Mouse (Mus musculus) liver, embryonic 14.5 days (tissue): ENCODE measurements around the gene H6pd. TPM values are rescaled to one million over a fixed set of nuclear protein-coding genes. Genes with fewer than 3 reads are reported as not detected.
A peak's percentile ranks its signal among the peaks of the same experiment; 100 is the strongest.

Experiments
- ATAC-seq: fragments of 200-750 bp; cut with Nextera tagmentation; 2 replicates; pipeline ENCODE4 v1.8.0; 2017; ENCODE audit warnings: moderate number of reproducible peaks, mild to moderate bottlenecking, moderate library complexity; ENCODE audit not compliant: insufficient read depth
- DNase-seq, 3 experiments: peaks; one replicate each; pipeline ENCODE4 v3.0.0-alpha.2; 2012 to 2013; ENCODE audit warnings: low read depth in 3 of 3, low spot score in 3 of 3
- H3K27ac ChIP-seq: fragments of 300-500 bp; sonication (generic); 2 replicates; pipeline ENCODE4 v1.5.1; 2014; ENCODE audit warnings: moderate library complexity, mild to moderate bottlenecking, control low read depth, inconsistent platforms
- H3K27me3 ChIP-seq: fragments of 300-500 bp; sonication (generic); 2 replicates; pipeline ENCODE4 v1.6.1; 2014; ENCODE audit warnings: mild to moderate bottlenecking, low read length, moderate library complexity; ENCODE audit not compliant: control insufficient read depth, insufficient read depth
- H3K36me3 ChIP-seq: fragments of 300-500 bp; sonication (generic); replicated peaks from 2 replicates; pipeline ENCODE4 v1.6.1; 2014; ENCODE audit warnings: low read depth; ENCODE audit not compliant: control insufficient read depth, insufficient read depth
- H3K4me1 ChIP-seq, 2 experiments: fragments of 200-500 bp in 1 of 2; fragments of 300-500 bp in 1 of 2; sonication (generic) in 1 of 2; replicated peaks; 2 replicates each; pipeline ENCODE4 v1.6.1; 2012 to 2014; ENCODE audit warnings: antibody characterized with exemption in 1 of 2, inconsistent platforms in 1 of 2, low read length in 1 of 2; ENCODE audit not compliant: control insufficient read depth in 2 of 2, insufficient read depth in 2 of 2
- H3K4me2 ChIP-seq: fragments of 300-500 bp; sonication (generic); 2 replicates; pipeline ENCODE4 v1.6.1; 2014; ENCODE audit warnings: low read depth, mild to moderate bottlenecking, control low read depth, moderate library complexity
- H3K4me3 ChIP-seq, 2 experiments: fragments of 200-500 bp in 1 of 2; fragments of 300-500 bp in 1 of 2; sonication (generic) in 1 of 2; 2 replicates each; pipeline ENCODE4 v1.5.1; 2012 to 2014; ENCODE audit warnings: low read depth in 2 of 2, low read length in 2 of 2, mild to moderate bottlenecking in 2 of 2, control low read depth in 1 of 2, inconsistent platforms in 1 of 2, moderate library complexity in 1 of 2; ENCODE audit not compliant: insufficient read depth in 1 of 2
- H3K9ac ChIP-seq: fragments of 300-500 bp; sonication (generic); replicated peaks from 2 replicates; pipeline ENCODE4 v1.6.1; 2014; ENCODE audit warnings: mild to moderate bottlenecking, control low read depth, moderate library complexity
- H3K9me3 ChIP-seq: fragments of 300-500 bp; sonication (generic); 2 replicates; pipeline ENCODE4 v1.6.1; 2016; ENCODE audit warnings: low read length, mixed read lengths; ENCODE audit not compliant: control insufficient read depth
- CTCF ChIP-seq: IDR thresholded peaks from 2 replicates; pipeline ENCODE4 v1.5.1; 2016; ENCODE audit warnings: antibody characterized with exemption, low read depth, control low read depth
- EP300 ChIP-seq: IDR thresholded peaks from 2 replicates; pipeline ENCODE4 v1.6.1; 2016; ENCODE audit warnings: antibody characterized with exemption, low read depth
- WGBS: fragments of 180-500 bp; shearing (Covaris S2); extraction: QIAGEN DNeasy Blood & Tissue Kit; methylation state at CpG from one replicate; pipeline ENCODE4 v1.1.7; 2014; ENCODE audit not compliant: insufficient replicate concordance; 5-methylcytosine and 5-hydroxymethylcytosine counted together
- polyA plus RNA-seq, 2 experiments: library from polyadenylated mRNA; depleted of rRNA in 1 of 2; stranded (reverse) in 1 of 2; unstranded in 1 of 2; fragments of >200 nt; fragmentation: Nextera tagmentation in 1 of 2; extraction: Ambion mirVana in 1 of 2; gene quantifications; 2 replicates each; pipeline versions ENCODE4 v1.2.1 to v1.2.3; 2012 to 2014

Gene H6pd
- polyA plus RNA-seq, 2 experiments = 7.9 to 8.3 TPM

GRCm38 (mm10) chr4:149983921-149984645 is 24.7 kb downstream of the H6pd start:
- no peaks in the 10 kb centered on the region; the same call in 1 of the 2 replicates for H3K36me3 ChIP-seq
- 81% methylated on average over 23 of the region's 23 CpGs for WGBS
- H3K27ac ChIP-seq = no peak overlapping the region

DNA sequence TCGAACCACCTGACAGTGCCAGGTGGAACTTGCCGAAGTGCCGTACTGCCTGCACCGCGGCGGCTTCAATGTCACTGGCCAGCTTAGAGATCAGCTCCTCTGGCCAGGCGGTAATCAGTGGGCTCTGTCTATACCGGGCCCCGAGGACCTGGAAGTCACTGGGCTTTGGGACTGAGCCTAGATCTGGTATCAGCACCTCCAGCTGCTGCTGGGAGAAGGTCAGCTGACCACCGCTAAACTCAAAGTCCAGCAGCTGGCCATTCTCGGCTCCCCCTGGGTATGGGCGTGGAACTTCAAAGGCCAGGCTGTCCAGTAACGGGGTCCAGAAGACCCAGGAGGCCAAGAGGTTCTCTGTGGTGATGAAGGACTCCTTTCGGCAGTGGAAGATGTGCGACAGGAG is 26.7 kb downstream of the H6pd start:
- DNase-seq = no peak
- no peak overlapping the region for H3K4me3 ChIP-seq
- no peak overlapping the region for H3K27ac ChIP-seq
- no peaks in the 10 kb centered on the region for H3K27me3 ChIP-seq
- no peaks in the 10 kb centered on the region; the same call in 1 of the 2 replicates for H3K36me3 ChIP-seq
- 72% methylated on average over 15 of the region's 15 CpGs for WGBS
- no peaks in the 10 kb centered on the region for H3K9me3 ChIP-seq
- ATAC-seq = no peak
- no peak overlapping the region for H3K9ac ChIP-seq
- TF ChIP-seq CTCF = no peak
- TF ChIP-seq EP300 = no peak
- H3K4me2 ChIP-seq = no peak overlapping the region
- H3K4me1 ChIP-seq = peaks cover 0 to 4% of the 10 kb centered on the region in 2 experiments; a peak in 2 of 4 replicates

More at GRCm38 (mm10) chr4:149983921-149984645, 24.7 kb downstream of the H6pd start:
- Histone ChIP-seq H3K4me3 (no peak overlapping the region), H3K27me3 (no peaks in the 10 kb centered on the region), H3K9ac (no peak overlapping the region), H3K4me2 (no peak overlapping the region), H3K4me1 (peaks cover 0 to 7% of the 10 kb centered on the region in 2 experiments; a peak in 3 of 4 replicates), H3K9me3 (no peaks in the 10 kb centered on the region)
- TF ChIP-seq CTCF (no peak), EP300 (no peak)
- no peak for ATAC-seq
- DNase-seq = no peak

GRCm38 (mm10) chr4:149979819-149980308 is 29.0 kb downstream of the H6pd start:
- no peaks in the 10 kb centered on the region for H3K9me3 ChIP-seq
- peaks cover 0 to 4% of the 10 kb centered on the region in 2 experiments; a peak in 2 of 4 replicates for H3K4me1 ChIP-seq
- TF ChIP-seq EP300 (no peak), CTCF (peak; percentile 96)
- no peak overlapping the region for H3K4me3 ChIP-seq
- DNase-seq = peak; percentile 34 to 52 (median 45)
- H3K36me3 ChIP-seq = no peaks in the 10 kb centered on the region; the same call in 1 of the 2 replicates
- H3K4me2 ChIP-seq = peak overlapping the region; percentile 49
- ATAC-seq = 0 out of 2 replicates have a peak, but pooled peaks have one; percentile 12
- no peaks in the 10 kb centered on the region for H3K27me3 ChIP-seq
- H3K27ac ChIP-seq = no peak overlapping the region
- WGBS = 9% methylated on average over 12 of the region's 12 CpGs
- H3K9ac ChIP-seq = no peak overlapping the region

DNA sequence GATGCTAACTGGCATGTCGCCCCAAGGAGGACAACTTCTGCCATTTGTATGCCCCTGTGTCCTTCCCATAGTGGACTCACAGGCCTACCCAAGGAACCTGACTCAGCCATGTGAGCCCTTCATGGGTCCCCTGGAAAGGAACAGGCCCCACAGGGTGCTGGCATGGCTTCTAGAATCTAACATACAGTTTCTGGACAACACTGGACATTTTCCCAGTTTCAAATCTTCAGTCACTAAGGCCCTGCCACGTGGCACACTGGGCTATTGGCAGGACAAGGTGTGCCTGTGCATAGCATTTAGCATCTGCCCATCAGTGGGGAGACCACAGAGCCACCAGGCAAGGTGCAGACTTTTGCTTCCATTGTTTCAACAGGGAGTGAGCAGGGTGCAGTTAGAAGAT is 30.0 kb downstream of the H6pd start:
- Histone ChIP-seq H3K27me3 (no peaks in the 10 kb centered on the region), H3K4me1 (peaks cover 0 to 4% of the 10 kb centered on the region in 2 experiments; a peak in 2 of 4 replicates), H3K36me3 (no peaks in the 10 kb centered on the region; the same call in 1 of the 2 replicates), H3K9me3 (no peaks in the 10 kb centered on the region), H3K27ac (no peak overlapping the region), H3K9ac (no peak overlapping the region), H3K4me2 (no peak overlapping the region), H3K4me3 (no peak overlapping the region)
- TF ChIP-seq EP300 (no peak), CTCF (no peak)
- DNase-seq = no peak
- no peak for ATAC-seq
- WGBS = 51% methylated on average over 2 of the region's 2 CpGs

DNA sequence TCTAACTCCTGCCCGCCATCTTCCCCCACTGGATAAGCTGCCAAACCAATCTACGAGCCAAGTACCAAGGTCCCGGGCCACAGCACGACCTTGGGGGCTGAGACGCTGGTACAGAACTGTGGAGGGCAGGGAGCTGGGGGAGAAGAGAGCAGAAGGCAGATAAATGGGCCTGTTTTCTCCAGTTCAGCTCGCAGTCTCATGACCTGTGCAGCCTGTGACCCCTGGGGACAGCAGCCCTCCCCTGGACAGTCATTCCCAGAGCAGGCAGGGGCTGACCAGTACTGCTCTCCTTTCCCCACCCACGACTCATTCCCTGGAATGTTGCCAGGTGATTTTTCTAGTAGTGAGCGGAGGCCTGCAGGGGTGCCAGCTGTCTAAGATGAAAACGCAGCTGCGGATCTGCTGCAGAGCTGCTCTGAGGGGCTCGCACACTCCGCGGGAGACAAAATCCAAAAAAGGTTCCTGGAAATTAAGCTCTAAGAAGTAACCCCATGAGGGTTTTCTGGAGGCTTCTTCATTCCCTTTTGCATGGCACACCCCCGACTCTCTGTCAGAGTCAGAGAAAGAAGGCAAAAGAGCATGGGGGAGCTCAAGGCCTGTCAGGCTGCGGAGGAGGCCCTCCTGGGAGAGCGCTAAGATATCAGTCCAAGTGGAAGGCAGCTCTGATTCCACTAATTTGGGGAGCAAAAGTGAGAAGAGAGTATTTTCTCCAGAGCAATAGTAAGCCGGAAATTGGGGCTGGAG is 30.9 kb downstream of the H6pd start:
- DNase-seq = no peak

More for the DNA sequence above, 30.9 kb downstream of the H6pd start:
- peaks cover 0 to 4% of the 10 kb centered on the region in 2 experiments; a peak in 2 of 4 replicates for H3K4me1 ChIP-seq
- H3K9ac ChIP-seq = no peak overlapping the region
- H3K9me3 ChIP-seq = no peaks in the 10 kb centered on the region
- TF ChIP-seq CTCF (no peak), EP300 (no peak)
- WGBS = 74% methylated on average over 17 of the region's 17 CpGs
- H3K36me3 ChIP-seq = no peaks in the 10 kb centered on the region
- no peak overlapping the region for H3K27ac ChIP-seq
- H3K27me3 ChIP-seq = no peaks in the 10 kb centered on the region
- no peak overlapping the region for H3K4me2 ChIP-seq
- H3K4me3 ChIP-seq = no peak overlapping the region
- ATAC-seq = no peak
